Mouse (Mus musculus): ENCODE data around the gene Nphp4. TPM values are rescaled to one million over a fixed set of nuclear protein-coding genes. Genes with fewer than 3 reads are reported as not detected.

The Nphp4 gene
- polyA plus RNA-seq, 1 experiment from 2014 or later = 4.0 TPM

GRCm38 (mm10) chr4:152532872-152533271, 56.4 kb downstream of the Nphp4 start:
- 60% methylated on average over 9 of the region's 9 CpGs for WGBS
- Histone ChIP-seq H3K36me3 (ENCODE audit: control insufficient read depth, insufficient read depth, low read length) (no peaks in the 10 kb centered on the region), H3K4me2 (replicated peaks; ENCODE audit: low read depth, low read length) (no peak overlapping the region), H3K4me1 (ENCODE audit: control insufficient read depth, insufficient read depth, low read length) (peaks cover 11% of the 10 kb centered on the region; the same call in 1 of the 2 replicates), H3K27ac (ENCODE audit: low read length) (no peak overlapping the region), H3K4me3 (ENCODE audit: low read depth, low read length) (no peak overlapping the region), H3K27me3 (ENCODE audit: control insufficient read depth, insufficient read depth, low read length) (no peaks in the 10 kb centered on the region), H3K9me3 (ENCODE audit: control insufficient read depth, low read depth, low read length) (no peaks in the 10 kb centered on the region), H3K9ac (replicated peaks; ENCODE audit: low read depth, low read length) (no peak overlapping the region)
- ATAC-seq (ENCODE audit: insufficient number of reproducible peaks, insufficient read depth, low FRiP score, low read depth) = no peak

GRCm38 (mm10) chr4:152539756-152540155, 63.2 kb downstream of the Nphp4 start:
- H3K36me3 ChIP-seq (ENCODE audit: control insufficient read depth, insufficient read depth, low read length) = no peaks in the 10 kb centered on the region
- no peak overlapping the region for H3K9ac ChIP-seq (replicated peaks; ENCODE audit: low read depth, low read length)
- ATAC-seq (ENCODE audit: insufficient number of reproducible peaks, insufficient read depth, low FRiP score, low read depth) = no peak
- H3K9me3 ChIP-seq (ENCODE audit: control insufficient read depth, low read depth, low read length) = no peaks in the 10 kb centered on the region; the same call in 1 of the 2 replicates
- no peak overlapping the region for H3K27ac ChIP-seq (ENCODE audit: low read length)
- no peaks in the 10 kb centered on the region for H3K27me3 ChIP-seq (ENCODE audit: control insufficient read depth, insufficient read depth, low read length)
- WGBS = 94% methylated on average over 12 of the region's 12 CpGs
- H3K4me1 ChIP-seq (ENCODE audit: control insufficient read depth, insufficient read depth, low read length) = no peaks in the 10 kb centered on the region
- no peak overlapping the region for H3K4me2 ChIP-seq (replicated peaks; ENCODE audit: low read depth, low read length)
- H3K4me3 ChIP-seq (ENCODE audit: low read depth, low read length) = no peak overlapping the region

GRCm38 (mm10) chr4:152541172-152541571, 64.7 kb downstream of the Nphp4 start:
- no peak for ATAC-seq (ENCODE audit: insufficient number of reproducible peaks, insufficient read depth, low FRiP score, low read depth)
- no peak overlapping the region for H3K9ac ChIP-seq (replicated peaks; ENCODE audit: low read depth, low read length)
- no peaks in the 10 kb centered on the region for H3K4me1 ChIP-seq (ENCODE audit: control insufficient read depth, insufficient read depth, low read length)
- H3K4me2 ChIP-seq (replicated peaks; ENCODE audit: low read depth, low read length) = no peak overlapping the region
- WGBS = 18% methylated on average over 9 of the region's 9 CpGs
- H3K27ac ChIP-seq (ENCODE audit: low read length) = no peak overlapping the region
- H3K9me3 ChIP-seq (ENCODE audit: control insufficient read depth, low read depth, low read length) = no peaks in the 10 kb centered on the region; the same call in 1 of the 2 replicates
- H3K36me3 ChIP-seq (ENCODE audit: control insufficient read depth, insufficient read depth, low read length) = no peaks in the 10 kb centered on the region
- H3K27me3 ChIP-seq (ENCODE audit: control insufficient read depth, insufficient read depth, low read length) = no peaks in the 10 kb centered on the region
- H3K4me3 ChIP-seq (ENCODE audit: low read depth, low read length) = no peak overlapping the region

GRCm38 (mm10) chr4:152542447-152542846, 65.9 kb downstream of the Nphp4 start:
- no peak overlapping the region for H3K27ac ChIP-seq (ENCODE audit: low read length)
- H3K9ac ChIP-seq (replicated peaks; ENCODE audit: low read depth, low read length) = no peak overlapping the region
- H3K36me3 ChIP-seq (ENCODE audit: control insufficient read depth, insufficient read depth, low read length) = no peaks in the 10 kb centered on the region
- H3K4me3 ChIP-seq (ENCODE audit: low read depth, low read length) = no peak overlapping the region
- H3K27me3 ChIP-seq (ENCODE audit: control insufficient read depth, insufficient read depth, low read length) = no peaks in the 10 kb centered on the region
- no peak overlapping the region for H3K4me2 ChIP-seq (replicated peaks; ENCODE audit: low read depth, low read length)
- ATAC-seq (ENCODE audit: insufficient number of reproducible peaks, insufficient read depth, low FRiP score, low read depth) = no peak
- no peaks in the 10 kb centered on the region; the same call in 1 of the 2 replicates for H3K9me3 ChIP-seq (ENCODE audit: control insufficient read depth, low read depth, low read length)
- 94% methylated on average over 11 of the region's 11 CpGs for WGBS
- no peaks in the 10 kb centered on the region for H3K4me1 ChIP-seq (ENCODE audit: control insufficient read depth, insufficient read depth, low read length)

GRCm38 (mm10) chr4:152546481-152546880, 70.0 kb downstream of the Nphp4 start:
- no peaks in the 10 kb centered on the region for H3K36me3 ChIP-seq (ENCODE audit: control insufficient read depth, insufficient read depth, low read length)
- H3K9me3 ChIP-seq (ENCODE audit: control insufficient read depth, low read depth, low read length) = no peaks in the 10 kb centered on the region; the same call in 1 of the 2 replicates
- H3K9ac ChIP-seq (replicated peaks; ENCODE audit: low read depth, low read length) = no peak overlapping the region
- no peak overlapping the region for H3K4me3 ChIP-seq (ENCODE audit: low read depth, low read length)
- no peak overlapping the region for H3K4me2 ChIP-seq (replicated peaks; ENCODE audit: low read depth, low read length)
- no peak overlapping the region for H3K27ac ChIP-seq (ENCODE audit: low read length)
- WGBS = 59% methylated on average over 8 of the region's 8 CpGs
- H3K27me3 ChIP-seq (ENCODE audit: control insufficient read depth, insufficient read depth, low read length) = no peaks in the 10 kb centered on the region
- no peak for ATAC-seq (ENCODE audit: insufficient number of reproducible peaks, insufficient read depth, low FRiP score, low read depth)
- H3K4me1 ChIP-seq (ENCODE audit: control insufficient read depth, insufficient read depth, low read length) = 0 out of 2 replicates have a peak, but pooled peaks cover 2% of the 10 kb centered on the region

GRCm38 (mm10) chr4:152547886-152548663, 71.6 kb downstream of the Nphp4 start:
- no peak overlapping the region for H3K9ac ChIP-seq (replicated peaks; ENCODE audit: low read depth, low read length)
- WGBS = 45% methylated on average over 37 of the region's 37 CpGs
- ATAC-seq (ENCODE audit: insufficient number of reproducible peaks, insufficient read depth, low FRiP score, low read depth) = no peak
- no peaks in the 10 kb centered on the region for H3K36me3 ChIP-seq (ENCODE audit: control insufficient read depth, insufficient read depth, low read length)
- H3K4me2 ChIP-seq (replicated peaks; ENCODE audit: low read depth, low read length) = no peak overlapping the region
- H3K4me1 ChIP-seq (ENCODE audit: control insufficient read depth, insufficient read depth, low read length) = 0 out of 2 replicates have a peak, but pooled peaks cover 2% of the 10 kb centered on the region
- H3K27me3 ChIP-seq (ENCODE audit: control insufficient read depth, insufficient read depth, low read length) = no peaks in the 10 kb centered on the region
- no peaks in the 10 kb centered on the region for H3K9me3 ChIP-seq (ENCODE audit: control insufficient read depth, low read depth, low read length)
- H3K27ac ChIP-seq (ENCODE audit: low read length) = no peak overlapping the region
- no peak overlapping the region for H3K4me3 ChIP-seq (ENCODE audit: low read depth, low read length)

- H3K9me3 ChIP-seq (ENCODE audit: control insufficient read depth, low read depth, low read length) = no peaks in the 10 kb centered on the region
- 90% methylated on average over 18 of the region's 18 CpGs for WGBS
- no peaks in the 10 kb centered on the region for H3K36me3 ChIP-seq (ENCODE audit: control insufficient read depth, insufficient read depth, low read length)
- no peak overlapping the region for H3K4me2 ChIP-seq (replicated peaks; ENCODE audit: low read depth, low read length)
- H3K27ac ChIP-seq (ENCODE audit: low read length) = no peak overlapping the region
- no peak overlapping the region for H3K9ac ChIP-seq (replicated peaks; ENCODE audit: low read depth, low read length)
- no peak for ATAC-seq (ENCODE audit: insufficient number of reproducible peaks, insufficient read depth, low FRiP score, low read depth)
- H3K4me1 ChIP-seq (ENCODE audit: control insufficient read depth, insufficient read depth, low read length) = 0 out of 2 replicates have a peak, but pooled peaks cover 2% of the 10 kb centered on the region
- H3K4me3 ChIP-seq (ENCODE audit: low read depth, low read length) = no peak overlapping the region
- no peaks in the 10 kb centered on the region for H3K27me3 ChIP-seq (ENCODE audit: control insufficient read depth, insufficient read depth, low read length)
These were observed 73.1 kb downstream of the Nphp4 start for GRCm38 (mm10) chr4:152549507-152550202.

- Histone ChIP-seq H3K4me3 (ENCODE audit: low read depth, low read length) (no peak overlapping the region), H3K27me3 (ENCODE audit: control insufficient read depth, insufficient read depth, low read length) (no peaks in the 10 kb centered on the region), H3K4me2 (replicated peaks; ENCODE audit: low read depth, low read length) (no peak overlapping the region), H3K9me3 (ENCODE audit: control insufficient read depth, low read depth, low read length) (no peaks in the 10 kb centered on the region), H3K27ac (ENCODE audit: low read length) (no peak overlapping the region), H3K4me1 (ENCODE audit: control insufficient read depth, insufficient read depth, low read length) (0 out of 2 replicates have a peak, but pooled peaks cover 2% of the 10 kb centered on the region), H3K36me3 (ENCODE audit: control insufficient read depth, insufficient read depth, low read length) (no peaks in the 10 kb centered on the region), H3K9ac (replicated peaks; ENCODE audit: low read depth, low read length) (no peak overlapping the region)
- ATAC-seq (ENCODE audit: insufficient number of reproducible peaks, insufficient read depth, low FRiP score, low read depth) = no peak
- WGBS = 95% methylated on average over 6 of the region's 6 CpGs
These were observed 73.7 kb downstream of the Nphp4 start for GRCm38 (mm10) chr4:152550203-152550549.
